Mouse (Mus musculus) hindbrain, embryonic 12.5 days (tissue): ENCODE measurements around the gene Zfp219. TPM values are rescaled to one million over a fixed set of nuclear protein-coding genes. Genes with fewer than 3 reads are reported as not detected.

Source experiments
- ATAC-seq: fragments of 200-750 bp; cut with Nextera tagmentation; 2 replicates; pipeline ENCODE4 v1.8.0; 2017; ENCODE audit warnings: moderate TSS enrichment; ENCODE audit not compliant: low FRiP score
- H3K27ac ChIP-seq: fragments of 300-500 bp; sonication (generic); 2 replicates; pipeline ENCODE4 v1.5.1; 2016; ENCODE audit warnings: mild to moderate bottlenecking
- H3K27me3 ChIP-seq: fragments of 300-500 bp; sonication (generic); 2 replicates; pipeline ENCODE4 v1.6.1; 2016; ENCODE audit warnings: mild to moderate bottlenecking
- H3K36me3 ChIP-seq: fragments of 300-500 bp; sonication (generic); 2 replicates; pipeline ENCODE4 v1.6.1; 2016; ENCODE audit warnings: mild to moderate bottlenecking
- H3K4me1 ChIP-seq: fragments of 300-500 bp; sonication (generic); 2 replicates; pipeline ENCODE4 v1.6.1; 2016
- H3K4me2 ChIP-seq: fragments of 300-500 bp; sonication (generic); replicated peaks from 2 replicates; pipeline ENCODE4 v1.6.1; 2016; ENCODE audit warnings: mild to moderate bottlenecking
- H3K4me3 ChIP-seq: fragments of 300-500 bp; sonication (generic); 2 replicates; pipeline ENCODE4 v1.5.1; 2016; ENCODE audit warnings: mild to moderate bottlenecking
- H3K9ac ChIP-seq: fragments of 300-500 bp; sonication (generic); 2 replicates; pipeline ENCODE4 v1.6.1; 2016; ENCODE audit warnings: mild to moderate bottlenecking, moderate library complexity
- H3K9me3 ChIP-seq: fragments of 300-500 bp; sonication (generic); replicated peaks from 2 replicates; pipeline ENCODE4 v1.6.1; 2016; ENCODE audit warnings: mild to moderate bottlenecking
- WGBS: fragments of 180-500 bp; shearing (Covaris S2); methylation state at CpG from one replicate; pipeline ENCODE4 v1.1.7; 2016; 5-methylcytosine and 5-hydroxymethylcytosine counted together
- polyA plus RNA-seq: library from polyadenylated mRNA; unstranded; fragments of >200 nt; fragmentation: Nextera tagmentation; extraction: Ambion mirVana; gene quantifications from 2 replicates; pipeline ENCODE4 v1.2.1, GENCODE M21; 2016

The Zfp219 gene
- polyA plus RNA-seq, 1 experiment from 2014 or later = 71.7 TPM

GRCm38 (mm10) chr14:52008321-52009203, 12.0 kb downstream of the Zfp219 start:
- peaks cover 47% of the 10 kb centered on the region for H3K36me3 ChIP-seq
- no peaks in the 10 kb centered on the region for H3K27me3 ChIP-seq
- H3K4me1 ChIP-seq = peaks cover 81% of the 10 kb centered on the region

GRCm38 (mm10) chr14:52006771-52007170, 13.8 kb downstream of the Zfp219 start:
- whole genome bisulfite sequencing = 93% methylated on average over 23 of the region's 23 CpGs
- Histone ChIP-seq H3K27ac (no peak overlapping the region; the same call in 1 of the 2 replicates), H3K4me1 (peaks cover 70% of the 10 kb centered on the region)

More at GRCm38 (mm10) chr14:52008321-52009203, 12.0 kb downstream of the Zfp219 start:
- H3K9me3 ChIP-seq = no peaks in the 10 kb centered on the region
- peak; percentile 9; the same call in 1 of the 2 replicates for ATAC-seq
- H3K27ac ChIP-seq = peak overlapping the region; percentile 79
- peak overlapping the region; percentile 63 for H3K9ac ChIP-seq
- H3K4me3 ChIP-seq = peak overlapping the region; percentile 35
- 53% methylated on average over 38 of the region's 38 CpGs for WGBS
- H3K4me2 ChIP-seq = peak overlapping the region; percentile 66

GRCm38 (mm10) chr14:52006241-52006640, 14.3 kb downstream of the Zfp219 start:
- Histone ChIP-seq H3K4me3 (no peak overlapping the region), H3K9me3 (no peaks in the 10 kb centered on the region), H3K27me3 (no peaks in the 10 kb centered on the region), H3K4me1 (peaks cover 65% of the 10 kb centered on the region), H3K36me3 (peaks cover 64% of the 10 kb centered on the region), H3K9ac (0 out of 2 replicates have a peak overlapping the region, but pooled peaks have one; percentile 0), H3K27ac (no peak overlapping the region; the same call in 1 of the 2 replicates), H3K4me2 (no peak overlapping the region)
- no peak for ATAC-seq
- WGBS = 74% methylated on average over 8 of the region's 8 CpGs

More at GRCm38 (mm10) chr14:52006771-52007170, 13.8 kb downstream of the Zfp219 start:
- no peak overlapping the region for H3K4me3 ChIP-seq
- no peak for ATAC-seq
- no peak overlapping the region for H3K9ac ChIP-seq
- H3K9me3 ChIP-seq = no peaks in the 10 kb centered on the region
- peaks cover 63% of the 10 kb centered on the region for H3K36me3 ChIP-seq
- no peaks in the 10 kb centered on the region for H3K27me3 ChIP-seq
- no peak overlapping the region for H3K4me2 ChIP-seq

GRCm38 (mm10) chr14:52005616-52006015, 14.9 kb downstream of the Zfp219 start:
- Histone ChIP-seq H3K9me3 (no peaks in the 10 kb centered on the region), H3K9ac (no peak overlapping the region), H3K4me2 (no peak overlapping the region), H3K4me1 (peaks cover 60% of the 10 kb centered on the region), H3K27ac (0 out of 2 replicates have a peak overlapping the region, but pooled peaks have one; percentile 83), H3K27me3 (no peaks in the 10 kb centered on the region), H3K36me3 (peaks cover 68% of the 10 kb centered on the region), H3K4me3 (no peak overlapping the region)
- WGBS = 83% methylated on average over 6 of the region's 6 CpGs
- no peak for ATAC-seq

- 67% methylated on average over 7 of the region's 7 CpGs for WGBS
- peaks cover 73% of the 10 kb centered on the region for H3K36me3 ChIP-seq
These were observed 15.4 kb downstream of the Zfp219 start for GRCm38 (mm10) chr14:52005141-52005540.

GRCm38 (mm10) chr14:52003981-52004495, 16.5 kb downstream of the Zfp219 start:
- H3K27me3 ChIP-seq = no peaks in the 10 kb centered on the region
- peaks cover 47% of the 10 kb centered on the region for H3K4me1 ChIP-seq
- H3K4me3 ChIP-seq = peak overlapping the region; percentile 7; the same call in 1 of the 2 replicates
- 0 out of 2 replicates have a peak overlapping the region, but pooled peaks have one; percentile 29 for H3K9ac ChIP-seq
- peak overlapping the region; percentile 83 for H3K27ac ChIP-seq
- H3K36me3 ChIP-seq = peaks cover 77% of the 10 kb centered on the region
- H3K9me3 ChIP-seq = no peaks in the 10 kb centered on the region
- WGBS = 17% methylated on average over 16 of the region's 16 CpGs
- peak overlapping the region; percentile 43 for H3K4me2 ChIP-seq
- peak; percentile 77 for ATAC-seq

More at GRCm38 (mm10) chr14:52005141-52005540, 15.4 kb downstream of the Zfp219 start:
- H3K27ac ChIP-seq = peak overlapping the region; percentile 83
- H3K9ac ChIP-seq = no peak overlapping the region
- H3K4me1 ChIP-seq = peaks cover 58% of the 10 kb centered on the region
- no peaks in the 10 kb centered on the region for H3K9me3 ChIP-seq
- no peak for ATAC-seq
- H3K27me3 ChIP-seq = no peaks in the 10 kb centered on the region
- H3K4me3 ChIP-seq = no peak overlapping the region
- no peak overlapping the region for H3K4me2 ChIP-seq

- WGBS = 92% methylated on average over 14 of the region's 14 CpGs
- H3K36me3 ChIP-seq = peaks cover 86% of the 10 kb centered on the region
- no peak overlapping the region for H3K4me3 ChIP-seq
- H3K27ac ChIP-seq = no peak overlapping the region
- no peak for ATAC-seq
- no peaks in the 10 kb centered on the region for H3K9me3 ChIP-seq
- no peaks in the 10 kb centered on the region for H3K4me1 ChIP-seq
- H3K9ac ChIP-seq = no peak overlapping the region
- H3K27me3 ChIP-seq = no peaks in the 10 kb centered on the region
- H3K4me2 ChIP-seq = no peak overlapping the region
These were observed 23.1 kb downstream of the Zfp219 start for GRCm38 (mm10) chr14:51997483-51997882.

GRCm38 (mm10) chr14:51996866-51997265, 23.7 kb downstream of the Zfp219 start:
- no peaks in the 10 kb centered on the region for H3K9me3 ChIP-seq
- peaks cover 86% of the 10 kb centered on the region for H3K36me3 ChIP-seq
- no peak overlapping the region for H3K4me3 ChIP-seq
- H3K27ac ChIP-seq = no peak overlapping the region
- 74% methylated on average over 17 of the region's 17 CpGs for WGBS
- no peak overlapping the region for H3K4me2 ChIP-seq
- no peaks in the 10 kb centered on the region for H3K4me1 ChIP-seq
- ATAC-seq = no peak
- no peaks in the 10 kb centered on the region for H3K27me3 ChIP-seq
- no peak overlapping the region for H3K9ac ChIP-seq

GRCm38 (mm10) chr14:51996231-51996841, 24.2 kb downstream of the Zfp219 start:
- H3K27me3 ChIP-seq = no peaks in the 10 kb centered on the region
- no peak overlapping the region for H3K4me2 ChIP-seq
- H3K4me3 ChIP-seq = no peak overlapping the region
- H3K4me1 ChIP-seq = no peaks in the 10 kb centered on the region
- no peak for ATAC-seq
- H3K9ac ChIP-seq = no peak overlapping the region
- 92% methylated on average over 13 of the region's 13 CpGs for WGBS
- peaks cover 90% of the 10 kb centered on the region for H3K36me3 ChIP-seq
- no peaks in the 10 kb centered on the region for H3K9me3 ChIP-seq
- H3K27ac ChIP-seq = no peak overlapping the region

GRCm38 (mm10) chr14:51995219-51995871, 25.2 kb downstream of the Zfp219 start:
- H3K27ac ChIP-seq = no peak overlapping the region
- H3K27me3 ChIP-seq = no peaks in the 10 kb centered on the region
- ATAC-seq = no peak
- 87% methylated on average over 12 of the region's 12 CpGs for WGBS
- no peak overlapping the region for H3K4me3 ChIP-seq
- H3K9me3 ChIP-seq = no peaks in the 10 kb centered on the region
- no peak overlapping the region for H3K4me2 ChIP-seq
- no peaks in the 10 kb centered on the region for H3K4me1 ChIP-seq
- no peak overlapping the region for H3K9ac ChIP-seq
- peaks cover 92% of the 10 kb centered on the region for H3K36me3 ChIP-seq

GRCm38 (mm10) chr14:51994453-51994852, 26.1 kb downstream of the Zfp219 start:
- Histone ChIP-seq H3K27me3 (no peaks in the 10 kb centered on the region), H3K9me3 (no peaks in the 10 kb centered on the region), H3K36me3 (peaks cover 92% of the 10 kb centered on the region), H3K27ac (no peak overlapping the region), H3K4me2 (no peak overlapping the region), H3K9ac (no peak overlapping the region), H3K4me1 (peaks cover 4% of the 10 kb centered on the region), H3K4me3 (no peak overlapping the region)
- ATAC-seq = no peak
- WGBS = 85% methylated on average over 4 of the region's 4 CpGs
